In genomic region chr5:115854370-115854769, GRCm38 (mm10) we compare ENCODE assay signal across 14 mouse cellular contexts. TPM values are rescaled to one million over a fixed set of nuclear protein-coding genes. Genes with fewer than 3 reads are reported as not detected.
DNase-seq lines count a peak whose midpoint lies in the region; ATAC-seq and TF ChIP-seq lines count a peak whose summit lies in the region.
"Had no signal": no experiment of that assay in that cellular context is flagged by ENCODE, and none has a peak within 500 bp of the region (broad histone marks: within the 10 kb centered on the region; RNA-seq: fewer than 3 reads in every experiment).

No protein-coding gene starts in this region.

- H3K79me2 ChIP-seq in heart, adult 2 months (replicated peaks; ENCODE audit: control insufficient read depth, insufficient read depth, low read length) = no peaks in the 10 kb centered on the region

- 44% methylated on average over 12 of the region's 12 CpGs for WGBS in heart, adult 2 months
- 84% methylated on average over 12 of the region's 12 CpGs for WGBS in heart, embryonic 12.5 days
- 88% methylated on average over 9 of the region's 12 CpGs for WGBS in forebrain, embryonic 16.5 days

- no peaks in the 10 kb centered on the region for H3K27me3 ChIP-seq in heart, adult 2 months (ENCODE audit: control insufficient read depth, insufficient read depth, low read length)
- no peaks in the 10 kb centered on the region for H3K27me3 ChIP-seq in heart, embryonic 12.5 days (replicated peaks)
- H3K27me3 ChIP-seq in forebrain, embryonic 16.5 days (replicated peaks; ENCODE audit: control insufficient read depth, insufficient read depth, low read length) = no peaks in the 10 kb centered on the region

- peak; percentile 66 to 72 for DNase-seq in heart, adult 2 months
- DNase-seq in T-cell, adult 2 months (ENCODE audit: low spot score) = peak; percentile 44
- DNase-seq in heart, postnatal 4 days = peak; percentile 70
- peak; percentile 89 for DNase-seq in lung, postnatal 36 days
- no peak for DNase-seq in embryo, embryonic 11 days
- DNase-seq in urinary bladder, postnatal 4 days (ENCODE audit: low spot score in 2 of 2) = no peak
- DNase-seq: cerebellum, adult 11-12 months; midbrain, embryonic 14.5 days; right cerebral cortex, adult 18-20 months had no signal

- H3K4me3 ChIP-seq in heart, adult 2 months = no peak overlapping the region
- no peak overlapping the region for H3K4me3 ChIP-seq in heart, embryonic 12.5 days
- H3K4me3 ChIP-seq in forebrain, embryonic 16.5 days (replicated peaks; ENCODE audit: low read length) = no peak overlapping the region
- H3K4me3 ChIP-seq: limb, embryonic 10.5 days had no signal

- peak; percentile 50; the same call in 1 of the 2 replicates for TF ChIP-seq POLR2A in heart, adult 2 months (IDR thresholded peaks at IDR 0.05; ENCODE audit: insufficient read depth, low read depth, low read length)

- no peaks in the 10 kb centered on the region for H3K9me3 ChIP-seq in heart, embryonic 12.5 days (replicated peaks)
- H3K9me3 ChIP-seq in forebrain, embryonic 16.5 days (ENCODE audit: control insufficient read depth, low read length) = no peaks in the 10 kb centered on the region
- H3K9me3 ChIP-seq: limb, embryonic 10.5 days had no signal

- H3K36me3 ChIP-seq in heart, adult 2 months (ENCODE audit: control insufficient read depth, insufficient read depth, low read length) = no peaks in the 10 kb centered on the region
- peaks cover 84% of the 10 kb centered on the region for H3K36me3 ChIP-seq in heart, embryonic 12.5 days
- no peaks in the 10 kb centered on the region for H3K36me3 ChIP-seq in forebrain, embryonic 16.5 days (ENCODE audit: control insufficient read depth, insufficient read depth)

- intact Hi-C loops in heart, adult 2 months (cut with DNase I) = no loop called here

- no peak overlapping the region for H3K4me2 ChIP-seq in heart, embryonic 12.5 days
- no peak overlapping the region for H3K4me2 ChIP-seq in forebrain, embryonic 16.5 days (ENCODE audit: low read length)

- H3K4me1 ChIP-seq in heart, adult 2 months (ENCODE audit: control insufficient read depth, insufficient read depth, low read length) = no peaks in the 10 kb centered on the region; the same call in 1 of the 2 replicates
- no peaks in the 10 kb centered on the region for H3K4me1 ChIP-seq in heart, embryonic 12.5 days (replicated peaks)
- 0 out of 2 replicates have a peak, but pooled peaks cover 3% of the 10 kb centered on the region for H3K4me1 ChIP-seq in forebrain, embryonic 16.5 days (replicated peaks; ENCODE audit: control insufficient read depth, insufficient read depth, low read length)
- H3K4me1 ChIP-seq: limb, embryonic 10.5 days had no signal

- TF ChIP-seq CTCF in heart, adult 2 months (IDR thresholded peaks at IDR 0.05) = no peak

- ATAC-seq in heart, embryonic 12.5 days (ENCODE audit: insufficient number of reproducible peaks, low FRiP score) = no peak
- ATAC-seq in forebrain, embryonic 16.5 days = no peak
- ATAC-seq: forebrain, embryonic 14.5 days; hindbrain, embryonic 16.5 days had no signal

- 0 out of 2 replicates have a peak, but pooled peaks have one; percentile 44 for TF ChIP-seq EP300 in heart, adult 2 months (IDR thresholded peaks at IDR 0.05; ENCODE audit: insufficient read depth, low read depth, low read length)

- H3K9ac ChIP-seq in heart, adult 2 months (ENCODE audit: low read depth, low read length) = no peak overlapping the region
- H3K9ac ChIP-seq in heart, embryonic 12.5 days = no peak overlapping the region
- no peak overlapping the region for H3K9ac ChIP-seq in forebrain, embryonic 16.5 days (replicated peaks; ENCODE audit: low read depth, low read length)

- H3K27ac ChIP-seq in heart, adult 2 months = peak overlapping the region; percentile 40
- H3K27ac ChIP-seq in heart, embryonic 12.5 days (ENCODE audit: poor library complexity, severe bottlenecking) = no peak overlapping the region
- H3K27ac ChIP-seq in forebrain, embryonic 16.5 days (ENCODE audit: low read length) = no peak overlapping the region
- H3K27ac ChIP-seq: limb, embryonic 10.5 days had no signal

RNA-seq across cellular contexts. Expression of gene Cit, which starts 9.3 kb away (rescaled TPM):
- total RNA-seq in heart, adult 2 months (2021) = under 1 TPM; 0.73 to 0.97 TPM
- 0.74 and 0.88 TPM in 2 replicates for polyA plus RNA-seq in heart, adult 2 months (2012; rRNA removed)
- polyA plus RNA-seq in heart, embryonic 12.5 days (2016; fragmentation: Nextera tagmentation; extraction: Ambion mirVana) = 28.5 and 29.3 TPM in 2 replicates
- 10 to 100 TPM; 22.7 to 25.4 TPM for total RNA-seq in heart, postnatal 4 days (2021)
- polyA plus RNA-seq in forebrain, embryonic 16.5 days (2015; fragmentation: Nextera tagmentation; extraction: Ambion mirVana) = 14.5 and 21.0 TPM in 2 replicates

Comparison
In these comparisons a context has a peak if more than half of its experiments do, and no peak if none do; other contexts are left out.
1. DNase-seq: peak in heart, adult 2 months (2 of 2), T-cell, adult 2 months (single experiment), heart, postnatal 4 days (single experiment) and lung, postnatal 36 days (single experiment); none in embryo, embryonic 11 days (single experiment) and urinary bladder, postnatal 4 days (0 of 2).